Mouse (Mus musculus): ENCODE data around the gene Myh7b.
"Not testable (repeated sequence)": the region's sequence is repeated elsewhere in the genome, so short reads cannot be mapped to it uniquely, and the experiment has no call there.

Gene Myh7b

GRCm38 (mm10) chr2:155595516-155595915 lies 15.5 kb upstream of the Myh7b start:
- in situ Hi-C loops (cut with MboI, MseI): no loop called here

- in situ Hi-C loops (cut with MboI, MseI): no loop called here
These were observed 7.3 kb upstream of the Myh7b start for GRCm38 (mm10) chr2:155603707-155604106.

GRCm38 (mm10) chr2:155604560-155605235 lies 6.3 kb upstream of the Myh7b start:
- in situ Hi-C loops (cut with MboI, MseI): no loop called here

- in situ Hi-C loops (cut with MboI, MseI): not testable (repeated sequence)
These were observed 5.8 kb upstream of the Myh7b start for GRCm38 (mm10) chr2:155605236-155605589.

- in situ Hi-C loops (cut with MboI, MseI): no loop called here
These were observed 4.7 kb upstream of the Myh7b start for GRCm38 (mm10) chr2:155606360-155606759.

GRCm38 (mm10) chr2:155611834-155612550 lies 980 bp downstream of the Myh7b start:
- in situ Hi-C loops (cut with MboI, MseI): no loop called here

GRCm38 (mm10) chr2:155613326-155613755 lies 2.3 kb downstream of the Myh7b start:
- in situ Hi-C loops (cut with MboI, MseI): no loop called here

- in situ Hi-C loops (cut with MboI, MseI): no loop called here
These were observed 2.9 kb downstream of the Myh7b start for GRCm38 (mm10) chr2:155613953-155614352.

- in situ Hi-C loops (cut with MboI, MseI): loop anchor here (5.0 kb wide), 1 partner anchor 105 kb away; no protein-coding TSS in a partner anchor
These were observed 6.0 kb downstream of the Myh7b start for GRCm38 (mm10) chr2:155616971-155617370.

GRCm38 (mm10) chr2:155619817-155620216 lies 8.8 kb downstream of the Myh7b start:
- in situ Hi-C loops (cut with MboI, MseI): loop anchor here (5.0 kb wide), 1 partner anchor 108 kb away; no protein-coding TSS in a partner anchor

- in situ Hi-C loops (cut with MboI, MseI): no loop called here
These were observed 11.6 kb downstream of the Myh7b start for GRCm38 (mm10) chr2:155622606-155623005.

GRCm38 (mm10) chr2:155623996-155624395 lies 13.0 kb downstream of the Myh7b start:
- in situ Hi-C loops (cut with MboI, MseI): no loop called here

- in situ Hi-C loops (cut with MboI, MseI): no loop called here
These were observed 13.7 kb downstream of the Myh7b start for GRCm38 (mm10) chr2:155624730-155625129.

- in situ Hi-C loops (cut with MboI, MseI): no loop called here
These were observed 15.3 kb downstream of the Myh7b start for GRCm38 (mm10) chr2:155626277-155626676.

GRCm38 (mm10) chr2:155627030-155627738 lies 16.2 kb downstream of the Myh7b start:
- in situ Hi-C loops (cut with MboI, MseI): no loop called here

GRCm38 (mm10) chr2:155628112-155628511 lies 17.1 kb downstream of the Myh7b start:
- in situ Hi-C loops (cut with MboI, MseI): no loop called here

GRCm38 (mm10) chr2:155628519-155628918 lies 17.5 kb downstream of the Myh7b start:
- in situ Hi-C loops (cut with MboI, MseI): no loop called here

- in situ Hi-C loops (cut with MboI, MseI): no loop called here
These were observed 18.2 kb downstream of the Myh7b start for GRCm38 (mm10) chr2:155629231-155629661.

- in situ Hi-C loops (cut with MboI, MseI): no loop called here
These were observed 19.1 kb downstream of the Myh7b start for GRCm38 (mm10) chr2:155630153-155630552.

- in situ Hi-C loops (cut with MboI, MseI): no loop called here
These were observed 19.8 kb downstream of the Myh7b start for GRCm38 (mm10) chr2:155630590-155631416.

GRCm38 (mm10) chr2:155632138-155632936 lies 21.3 kb downstream of the Myh7b start:
- in situ Hi-C loops (cut with MboI, MseI): no loop called here
